Mouse (Mus musculus) heart, adult 2 months (tissue): ENCODE data around the gene Pla2g1b. TPM values are rescaled to one million over a fixed set of nuclear protein-coding genes. Genes with fewer than 3 reads are reported as not detected.
"Not testable (repeated sequence)": the region's sequence is repeated elsewhere in the genome, so short reads cannot be mapped to it uniquely, and the experiment has no call there.

ENCODE experiments used
- DNase-seq, 2 experiments: peaks; one replicate each; pipeline ENCODE4 v3.0.0; 2021
- H3K27ac ChIP-seq: fragments of 200-600 bp; 2 replicates; pipeline ENCODE4 v1.8.1; 2022
- H3K27me3 ChIP-seq: fragments of 200-500 bp; 2 replicates; pipeline ENCODE4 v1.6.1; 2012; ENCODE audit warnings: mild to moderate bottlenecking, low read length, inconsistent platforms, mixed read lengths; ENCODE audit not compliant: control insufficient read depth, insufficient read depth
- H3K36me3 ChIP-seq: fragments of 200-500 bp; 2 replicates; pipeline ENCODE4 v1.6.1; 2012; ENCODE audit warnings: low read length, inconsistent platforms; ENCODE audit not compliant: control insufficient read depth, insufficient read depth
- H3K4me1 ChIP-seq: fragments of 200-500 bp; 2 replicates; pipeline ENCODE4 v1.6.1; 2011; ENCODE audit warnings: low read length; ENCODE audit not compliant: control insufficient read depth, insufficient read depth
- H3K4me3 ChIP-seq: fragments of 200-600 bp; 2 replicates; pipeline ENCODE4 v1.8.1; 2022
- H3K79me2 ChIP-seq: fragments of 200-500 bp; replicated peaks from 2 replicates; pipeline ENCODE4 v1.6.1; 2012; ENCODE audit warnings: mild to moderate bottlenecking, inconsistent platforms, low read length, moderate library complexity, mixed read lengths; ENCODE audit not compliant: control insufficient read depth, insufficient read depth
- H3K9ac ChIP-seq: fragments of 200-500 bp; 2 replicates; pipeline ENCODE4 v1.6.1; 2012; ENCODE audit warnings: low read depth, mild to moderate bottlenecking, control low read depth, inconsistent platforms, low read length, mixed read lengths
- CTCF ChIP-seq: fragments of 200-600 bp; IDR thresholded peaks from 2 replicates; pipeline ENCODE4 v1.8.1; 2022; ENCODE audit warnings: antibody characterized with exemption, mild to moderate bottlenecking, moderate library complexity
- EP300 ChIP-seq: fragments of 200-500 bp; IDR thresholded peaks from 2 replicates; pipeline ENCODE4 v1.6.1; 2011; ENCODE audit warnings: low read depth, low read length, control low read depth; ENCODE audit not compliant: insufficient read depth
- POLR2A ChIP-seq: fragments of 200-500 bp; IDR thresholded peaks from 2 replicates; pipeline ENCODE4 v1.6.1; 2011; ENCODE audit warnings: mild to moderate bottlenecking, low read depth, low read length, control low read depth; ENCODE audit not compliant: insufficient read depth
- WGBS: fragments of 180-500 bp; shearing (Covaris S2); methylation state at CpG from one replicate; pipeline ENCODE4 v1.1.7; 2018; 5-methylcytosine and 5-hydroxymethylcytosine counted together
- intact Hi-C: fragments of 180-260 bp; cut with DNase I; formaldehyde crosslinking; loops from one replicate; pipeline ENCODE4 v1.15.1; 2025
- polyA plus RNA-seq: library from polyadenylated mRNA; depleted of rRNA; stranded (reverse); fragments of >200 nt; gene quantifications from 2 replicates; pipeline ENCODE4 v1.2.3, GENCODE M21; 2012
- total RNA-seq, 2 experiments: library from RNA; stranded (reverse); gene quantifications; 2 replicates each; pipeline ENCODE4 v1.2.3; 2021

The Pla2g1b gene
- total and polyA plus RNA-seq, 3 experiments, result not detected

GRCm38 (mm10) chr5:115514896-115515587 lies 49.0 kb downstream of the Pla2g1b start:
- peaks cover 38% of the 10 kb centered on the region for H3K4me1 ChIP-seq

GRCm38 (mm10) chr5:115516081-115516907 lies 50.2 kb downstream of the Pla2g1b start:
- no peaks in the 10 kb centered on the region; the same call in none of the 2 replicates for H3K36me3 ChIP-seq
- DNase-seq, result peak; percentile 75 to 82

More at GRCm38 (mm10) chr5:115514896-115515587, 49.0 kb downstream of the Pla2g1b start:
- DNase-seq, result peak; percentile 79 to 86
- H3K79me2 ChIP-seq, result peaks cover 12% of the 10 kb centered on the region
- H3K4me3 ChIP-seq, result peak overlapping the region; percentile 30
- 19% methylated on average over 20 of the region's 20 CpGs for WGBS
- H3K36me3 ChIP-seq, result no peaks in the 10 kb centered on the region; the same call in none of the 2 replicates
- H3K27me3 ChIP-seq, result no peaks in the 10 kb centered on the region
- peak overlapping the region; percentile 93 for H3K27ac ChIP-seq
- TF ChIP-seq EP300 (peak; percentile 72; the same call in 1 of the 2 replicates), POLR2A (peak; percentile 58), CTCF (no peak)
- H3K9ac ChIP-seq, result peak overlapping the region; percentile 68
- intact Hi-C loops, result loop anchor here (2.0 kb wide), 1 partner anchor 16 kb away; no protein-coding TSS in a partner anchor

GRCm38 (mm10) chr5:115516908-115517307 lies 50.8 kb downstream of the Pla2g1b start:
- Histone ChIP-seq H3K4me1 (peaks cover 39% of the 10 kb centered on the region), H3K79me2 (peaks cover 10% of the 10 kb centered on the region), H3K27ac (peak overlapping the region; percentile 93), H3K36me3 (no peaks in the 10 kb centered on the region; the same call in none of the 2 replicates), H3K4me3 (no peak overlapping the region; the same call in 1 of the 2 replicates), H3K9ac (no peak overlapping the region), H3K27me3 (no peaks in the 10 kb centered on the region)
- TF ChIP-seq POLR2A, result no peak
- WGBS, result 47% methylated on average over 7 of the region's 7 CpGs
- intact Hi-C loops, result no loop called here
- DNase-seq, result no peak

More at GRCm38 (mm10) chr5:115516081-115516907, 50.2 kb downstream of the Pla2g1b start:
- 37% methylated on average over 32 of the region's 32 CpGs for WGBS
- H3K4me1 ChIP-seq, result peaks cover 39% of the 10 kb centered on the region
- H3K27me3 ChIP-seq, result no peaks in the 10 kb centered on the region
- TF ChIP-seq POLR2A (peak; percentile 37; the same call in 1 of the 2 replicates), CTCF (no peak), EP300 (peak; percentile 60; the same call in 1 of the 2 replicates)
- peaks cover 12% of the 10 kb centered on the region for H3K79me2 ChIP-seq
- H3K4me3 ChIP-seq, result peak overlapping the region; percentile 28; the same call in 1 of the 2 replicates
- H3K9ac ChIP-seq, result peak overlapping the region; percentile 25
- H3K27ac ChIP-seq, result peak overlapping the region; percentile 93
- intact Hi-C loops, result no loop called here

GRCm38 (mm10) chr5:115517501-115517900 lies 51.4 kb downstream of the Pla2g1b start:
- 84% methylated on average over 9 of the region's 9 CpGs for WGBS
- TF ChIP-seq POLR2A, result no peak
- no peak for DNase-seq
- intact Hi-C loops, result no loop called here
- no peak overlapping the region for H3K4me3 ChIP-seq
- H3K9ac ChIP-seq, result no peak overlapping the region
- peak overlapping the region; percentile 93 for H3K27ac ChIP-seq
- peaks cover 40% of the 10 kb centered on the region for H3K4me1 ChIP-seq
- H3K27me3 ChIP-seq, result no peaks in the 10 kb centered on the region
- H3K79me2 ChIP-seq, result peaks cover 5% of the 10 kb centered on the region
- no peaks in the 10 kb centered on the region; the same call in none of the 2 replicates for H3K36me3 ChIP-seq

GRCm38 (mm10) chr5:115518214-115518613 lies 52.2 kb downstream of the Pla2g1b start:
- DNase-seq, H3K27me3 ChIP-seq, H3K4me3 ChIP-seq, H3K79me2 ChIP-seq, intact Hi-C loops, H3K9ac ChIP-seq, H3K36me3 ChIP-seq: not testable (repeated sequence)
- peak overlapping the region; percentile 26 for H3K27ac ChIP-seq
- H3K4me1 ChIP-seq, result peaks cover 41% of the 10 kb centered on the region
- WGBS, result 96% methylated on average over 8 of the region's 8 CpGs
